Mouse (Mus musculus) heart, embryonic 16.5 days (tissue): Measurements from ENCODE around the gene Emx1. TPM values are rescaled to one million over a fixed set of nuclear protein-coding genes. Genes with fewer than 3 reads are reported as not detected.

Source experiments
- ATAC-seq: fragments of 200-750 bp; cut with Nextera tagmentation; replicated peaks from 2 replicates; pipeline ENCODE4 v1.8.0; 2017; ENCODE audit warnings: moderate number of reproducible peaks; ENCODE audit not compliant: insufficient read depth, low FRiP score; ENCODE audit errors: extremely low read depth
- H3K27ac ChIP-seq: fragments of 300-500 bp; sonication (generic); 2 replicates; pipeline ENCODE4 v1.5.1; 2014; ENCODE audit warnings: mild to moderate bottlenecking, low read length, control low read depth, moderate library complexity
- H3K27me3 ChIP-seq: fragments of 300-500 bp; sonication (generic); 2 replicates; pipeline ENCODE4 v1.6.1; 2014; ENCODE audit warnings: low read length, mixed read lengths; ENCODE audit not compliant: control insufficient read depth, insufficient read depth
- H3K36me3 ChIP-seq: fragments of 300-500 bp; sonication (generic); 2 replicates; pipeline ENCODE4 v1.6.1; 2014; ENCODE audit not compliant: control insufficient read depth, insufficient read depth
- H3K4me1 ChIP-seq: fragments of 300-500 bp; sonication (generic); 2 replicates; pipeline ENCODE4 v1.6.1; 2014; ENCODE audit warnings: low read length, mixed read lengths; ENCODE audit not compliant: control insufficient read depth, insufficient read depth
- H3K4me2 ChIP-seq: fragments of 300-500 bp; sonication (generic); 2 replicates; pipeline ENCODE4 v1.6.1; 2014; ENCODE audit warnings: low read depth, mild to moderate bottlenecking, control low read depth, low read length
- H3K4me3 ChIP-seq: fragments of 300-500 bp; sonication (generic); 2 replicates; pipeline ENCODE4 v1.5.1; 2014; ENCODE audit warnings: mild to moderate bottlenecking, control low read depth, low read length
- H3K9ac ChIP-seq: fragments of 300-500 bp; sonication (generic); 2 replicates; pipeline ENCODE4 v1.6.1; 2014; ENCODE audit warnings: low read length, control low read depth
- H3K9me3 ChIP-seq: fragments of 300-500 bp; sonication (generic); replicated peaks from 2 replicates; pipeline ENCODE4 v1.6.1; 2016; ENCODE audit warnings: low read length; ENCODE audit not compliant: control insufficient read depth
- WGBS: fragments of 180-500 bp; shearing (Covaris S2); extraction: QIAGEN DNeasy Blood & Tissue Kit; methylation state at CpG from one replicate; pipeline ENCODE4 v1.1.7; 2014; 5-methylcytosine and 5-hydroxymethylcytosine counted together
- polyA plus RNA-seq: library from polyadenylated mRNA; unstranded; fragments of >200 nt; fragmentation: Nextera tagmentation; extraction: Ambion mirVana; gene quantifications from 2 replicates; pipeline ENCODE4 v1.2.1, GENCODE M21; 2015

Gene Emx1
- polyA plus RNA-seq, 1 experiment from 2014 or later: not detected

DNA sequence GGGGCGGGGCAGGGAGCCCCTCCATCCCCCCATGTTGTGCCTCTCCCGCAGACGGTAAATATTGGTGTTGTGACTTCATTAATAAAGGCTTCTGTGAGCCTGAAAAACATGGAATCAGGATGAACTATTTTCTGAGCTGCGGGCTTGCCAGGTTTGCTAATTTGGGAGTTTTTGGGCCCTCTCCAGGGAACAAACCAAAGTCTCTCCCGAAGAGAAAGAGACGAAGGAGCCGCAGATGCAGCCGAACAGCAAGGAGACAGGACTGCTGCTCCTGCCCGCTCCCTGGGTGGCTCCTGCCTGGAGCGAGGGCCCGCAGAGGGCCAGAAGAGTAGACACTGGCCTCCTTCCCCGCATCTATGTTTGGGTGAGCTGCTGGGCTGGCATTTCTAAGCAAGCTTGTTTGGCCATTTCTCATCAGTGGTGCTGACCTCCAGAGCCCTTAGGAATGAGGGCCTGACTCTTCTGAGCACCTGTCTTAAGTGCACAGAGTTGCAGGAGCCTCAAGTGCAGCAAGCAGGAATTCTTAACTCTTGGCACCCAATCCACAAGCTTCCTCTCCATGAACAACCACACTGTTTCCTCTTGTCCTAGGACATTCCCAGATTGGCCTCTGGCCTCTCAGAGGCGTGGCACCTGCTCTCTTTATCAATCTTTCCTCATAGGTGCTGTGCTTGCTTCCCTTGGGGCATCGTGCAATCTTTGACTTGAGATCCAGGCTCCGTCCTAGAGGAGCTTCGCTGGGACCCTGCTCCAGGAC is 19.1 kb downstream of the Emx1 start:
- H3K4me3 ChIP-seq: no peak overlapping the region
- H3K27me3 ChIP-seq: peaks cover 25% of the 10 kb centered on the region
- H3K27ac ChIP-seq: no peak overlapping the region
- no peaks in the 10 kb centered on the region for H3K9me3 ChIP-seq
- H3K4me2 ChIP-seq: no peak overlapping the region
- no peaks in the 10 kb centered on the region for H3K36me3 ChIP-seq
- H3K9ac ChIP-seq: no peak overlapping the region
- H3K4me1 ChIP-seq: no peaks in the 10 kb centered on the region
- 40% methylated on average over 16 of the region's 16 CpGs for WGBS
- ATAC-seq: no peak

DNA sequence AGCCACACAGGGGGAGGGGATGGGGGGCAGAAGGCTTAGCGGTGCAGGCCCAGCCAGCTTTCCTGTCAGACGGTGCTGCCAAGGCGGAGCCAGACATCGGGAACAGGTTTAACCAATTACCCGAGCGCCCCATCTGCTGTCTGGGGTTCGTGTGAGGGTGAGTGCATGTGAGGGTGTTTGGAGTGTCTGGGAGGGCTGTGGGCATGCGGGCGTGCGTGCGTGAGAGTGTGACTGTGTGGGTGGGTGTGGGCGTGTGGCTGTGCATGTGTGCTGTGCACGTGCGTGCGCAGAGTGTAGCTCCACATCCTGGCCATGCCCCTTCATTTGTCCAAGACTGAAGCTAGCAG is 19.7 kb downstream of the Emx1 start:
- Histone ChIP-seq H3K4me3 (no peak overlapping the region), H3K4me2 (no peak overlapping the region), H3K27me3 (peaks cover 25% of the 10 kb centered on the region), H3K9ac (no peak overlapping the region), H3K4me1 (no peaks in the 10 kb centered on the region), H3K36me3 (no peaks in the 10 kb centered on the region), H3K27ac (no peak overlapping the region), H3K9me3 (no peaks in the 10 kb centered on the region)
- no peak for ATAC-seq
- 51% methylated on average over 15 of the region's 15 CpGs for WGBS

- no peak overlapping the region for H3K9ac ChIP-seq
- no peak overlapping the region for H3K4me3 ChIP-seq
- H3K9me3 ChIP-seq: no peaks in the 10 kb centered on the region
- H3K27me3 ChIP-seq: peaks cover 25% of the 10 kb centered on the region
- ATAC-seq: no peak
- no peaks in the 10 kb centered on the region for H3K4me1 ChIP-seq
- H3K36me3 ChIP-seq: no peaks in the 10 kb centered on the region
- no peak overlapping the region for H3K27ac ChIP-seq
- 69% methylated on average over 5 of the region's 5 CpGs for WGBS
- H3K4me2 ChIP-seq: no peak overlapping the region
These were observed 20.1 kb downstream of the Emx1 start for GRCm38 (mm10) chr6:85207345-85207744.

- no peaks in the 10 kb centered on the region for H3K4me1 ChIP-seq
These were observed 22.2 kb downstream of the Emx1 start for GRCm38 (mm10) chr6:85209226-85209967.

GRCm38 (mm10) chr6:85210686-85211085 is 23.4 kb downstream of the Emx1 start:
- WGBS: 35% methylated on average over 1 of the region's 1 CpGs
- no peak overlapping the region for H3K9ac ChIP-seq
- no peaks in the 10 kb centered on the region for H3K9me3 ChIP-seq
- no peak overlapping the region for H3K27ac ChIP-seq
- H3K4me1 ChIP-seq: no peaks in the 10 kb centered on the region
- ATAC-seq: no peak
- no peak overlapping the region for H3K4me2 ChIP-seq
- no peaks in the 10 kb centered on the region for H3K36me3 ChIP-seq
- H3K4me3 ChIP-seq: no peak overlapping the region
- H3K27me3 ChIP-seq: peaks cover 12% of the 10 kb centered on the region

More at GRCm38 (mm10) chr6:85209226-85209967, 22.2 kb downstream of the Emx1 start:
- Histone ChIP-seq H3K36me3 (no peaks in the 10 kb centered on the region), H3K9me3 (no peaks in the 10 kb centered on the region), H3K4me2 (no peak overlapping the region), H3K27me3 (peaks cover 18% of the 10 kb centered on the region), H3K27ac (no peak overlapping the region), H3K4me3 (no peak overlapping the region), H3K9ac (no peak overlapping the region)
- WGBS: 68% methylated on average over 9 of the region's 9 CpGs
- no peak for ATAC-seq

DNA sequence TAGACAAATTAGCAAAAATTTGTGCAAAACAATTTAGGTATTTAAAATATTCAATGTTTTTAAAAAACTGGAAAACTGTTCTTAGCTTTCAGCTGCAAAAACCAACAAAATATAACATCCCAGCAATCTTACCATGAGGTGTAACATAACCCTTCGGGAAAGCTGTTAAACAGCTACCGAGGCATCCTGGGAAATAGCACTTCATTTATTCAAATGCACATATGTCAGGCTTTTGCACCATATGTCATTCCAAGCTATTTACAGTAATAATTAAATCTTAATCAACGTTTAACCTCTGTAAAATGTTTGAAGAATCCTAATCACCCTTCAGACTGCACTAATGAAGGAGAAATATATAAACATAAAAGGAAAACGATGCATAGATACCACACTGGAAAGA is 31.0 kb downstream of the Emx1 start:
- no peak overlapping the region for H3K9ac ChIP-seq
- 76% methylated on average over 4 of the region's 4 CpGs for WGBS
- ATAC-seq: no peak
- no peak overlapping the region for H3K27ac ChIP-seq
- H3K9me3 ChIP-seq: no peaks in the 10 kb centered on the region
- no peaks in the 10 kb centered on the region for H3K4me1 ChIP-seq
- no peak overlapping the region for H3K4me3 ChIP-seq
- H3K27me3 ChIP-seq: no peaks in the 10 kb centered on the region
- H3K4me2 ChIP-seq: no peak overlapping the region
- H3K36me3 ChIP-seq: no peaks in the 10 kb centered on the region

DNA sequence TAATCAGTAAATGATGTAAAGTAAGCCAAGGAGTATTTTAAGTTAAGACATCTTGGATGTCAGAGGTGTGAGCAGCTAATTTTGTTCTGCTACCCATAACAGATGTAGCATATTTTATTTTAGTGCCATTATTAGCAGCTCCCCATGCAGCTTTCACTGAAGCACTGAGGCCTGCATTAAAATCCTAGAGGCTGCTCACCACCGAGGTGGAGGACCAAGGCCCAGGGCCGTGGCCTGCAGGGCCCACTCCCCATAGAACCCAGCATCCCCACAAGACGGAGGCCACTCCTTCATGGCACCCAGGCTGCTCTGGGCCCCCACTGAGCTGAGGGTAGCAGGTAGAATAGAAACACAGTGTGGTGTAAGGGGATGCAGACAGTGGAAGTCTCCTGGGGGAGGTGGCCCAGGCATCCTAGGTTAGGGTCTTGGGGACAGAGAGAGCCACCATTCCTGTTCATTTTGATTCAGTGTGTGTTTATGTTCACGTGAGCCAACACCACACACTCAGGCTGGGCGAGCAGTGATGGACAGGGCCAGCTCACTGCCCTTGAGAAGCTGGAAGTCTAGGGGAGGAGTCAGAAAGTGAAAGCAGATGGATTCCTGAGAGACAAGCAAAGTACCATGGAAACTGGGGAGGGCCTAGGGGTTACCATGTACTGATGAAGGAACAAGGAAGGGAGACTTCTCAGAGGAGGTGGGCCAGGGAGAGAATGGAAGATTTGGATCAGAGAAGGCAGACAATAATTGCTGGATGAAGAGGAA is 31.6 kb downstream of the Emx1 start:
- Histone ChIP-seq H3K4me1 (no peaks in the 10 kb centered on the region), H3K27me3 (no peaks in the 10 kb centered on the region), H3K4me2 (no peak overlapping the region), H3K4me3 (no peak overlapping the region), H3K9me3 (no peaks in the 10 kb centered on the region), H3K27ac (no peak overlapping the region), H3K36me3 (no peaks in the 10 kb centered on the region), H3K9ac (no peak overlapping the region)
- ATAC-seq: no peak
- WGBS: 51% methylated on average over 5 of the region's 5 CpGs

DNA sequence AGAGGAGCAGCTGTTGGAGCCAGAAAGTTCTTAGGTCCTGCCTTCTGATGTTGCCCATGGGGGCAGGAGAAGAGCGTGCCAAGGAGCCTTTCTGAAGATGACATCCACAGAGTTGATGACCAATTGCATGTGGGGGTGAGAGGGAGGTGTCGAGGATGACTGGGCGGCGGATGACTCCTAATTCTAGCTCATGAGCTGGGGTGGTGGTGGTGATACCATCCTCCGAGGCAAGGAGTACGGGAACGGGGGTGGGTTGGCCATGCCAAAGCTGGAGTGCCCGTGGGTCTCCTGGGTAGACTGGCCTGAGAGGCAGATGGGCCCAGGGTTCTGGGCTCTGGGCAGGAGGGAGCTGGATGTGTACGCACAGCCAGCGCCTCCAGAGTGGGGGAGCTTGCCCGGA is 32.5 kb downstream of the Emx1 start:
- Histone ChIP-seq H3K4me3 (no peak overlapping the region), H3K4me1 (no peaks in the 10 kb centered on the region), H3K9me3 (no peaks in the 10 kb centered on the region), H3K36me3 (no peaks in the 10 kb centered on the region), H3K9ac (no peak overlapping the region), H3K27me3 (no peaks in the 10 kb centered on the region), H3K27ac (no peak overlapping the region), H3K4me2 (no peak overlapping the region)
- ATAC-seq: no peak
- 89% methylated on average over 11 of the region's 11 CpGs for WGBS

- no peak overlapping the region for H3K4me2 ChIP-seq
- no peaks in the 10 kb centered on the region for H3K9me3 ChIP-seq
- WGBS: 64% methylated on average over 4 of the region's 4 CpGs
- no peak overlapping the region for H3K9ac ChIP-seq
- no peaks in the 10 kb centered on the region for H3K27me3 ChIP-seq
- H3K36me3 ChIP-seq: no peaks in the 10 kb centered on the region
- H3K4me3 ChIP-seq: no peak overlapping the region
- H3K27ac ChIP-seq: no peak overlapping the region
- ATAC-seq: no peak
- no peaks in the 10 kb centered on the region for H3K4me1 ChIP-seq
These were observed 33.7 kb downstream of the Emx1 start for GRCm38 (mm10) chr6:85220917-85221316.
